Mouse (Mus musculus): ENCODE results near the gene Katnal1.

Gene Katnal1

DNA sequence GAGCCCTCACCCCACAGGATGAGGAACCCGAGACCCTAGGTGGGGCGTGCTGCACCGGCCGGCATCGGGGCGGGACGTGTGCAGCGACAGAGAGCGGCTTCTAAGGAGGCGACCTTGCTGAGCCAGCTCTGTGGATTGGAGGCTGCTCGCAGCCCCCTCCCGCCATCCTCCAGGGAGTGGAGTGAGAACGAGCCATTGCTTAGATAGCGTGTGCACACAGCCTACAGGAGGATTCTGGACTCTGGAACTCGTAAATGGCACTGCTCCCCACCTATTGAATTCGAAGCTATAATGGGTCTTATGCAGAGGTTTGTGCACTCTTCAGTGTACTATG lies at the start of gene Katnal1:
TSS of gene Katnal1 (minus strand) at position 205 of the 334 bp plus-strand sequence.
- no peak for DNase-seq (ENCODE audit: low spot score)

GRCm38 (mm10) chr5:148978458-148979165 lies 49.5 kb upstream of the Katnal1 start:
- no peak for DNase-seq (ENCODE audit: low spot score)

DNA sequence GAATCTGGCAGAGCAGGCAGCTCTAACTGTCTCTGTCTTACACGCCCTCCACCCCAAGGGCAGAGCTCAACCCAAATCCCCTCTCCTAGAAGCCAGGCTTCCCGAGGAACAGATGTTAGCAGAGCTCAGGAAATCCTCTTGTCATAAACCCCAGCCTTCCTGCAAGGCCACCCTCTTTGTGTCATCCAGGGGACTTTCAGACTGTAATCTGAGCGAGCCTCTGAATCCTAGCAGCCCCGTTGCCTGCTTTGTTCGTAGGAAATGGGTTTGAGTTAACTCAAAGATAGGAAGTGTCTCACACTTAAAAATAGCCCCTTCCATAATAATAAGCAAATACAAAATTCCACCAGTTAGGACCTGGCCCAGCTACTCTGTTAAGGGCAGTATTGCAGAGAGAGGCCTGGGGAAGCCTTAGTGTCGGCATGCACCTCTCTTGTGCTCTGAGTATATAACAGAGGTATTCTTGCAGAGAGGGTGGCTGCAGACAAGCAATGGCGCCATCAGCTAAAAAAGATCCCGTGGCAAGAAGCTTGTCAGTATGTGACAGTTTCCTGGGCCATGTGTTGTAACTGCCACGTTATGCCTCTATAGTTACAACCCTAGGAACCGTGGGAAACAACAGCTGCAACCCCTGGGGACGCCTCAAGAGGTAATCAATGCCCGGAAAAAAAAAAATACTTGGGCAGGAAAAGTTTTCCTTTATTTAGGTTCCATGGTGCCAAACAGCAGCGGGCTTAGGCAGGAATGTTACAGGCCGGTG lies 48.8 kb upstream of the Katnal1 start:
- DNase-seq (ENCODE audit: low spot score) = no peak

GRCm38 (mm10) chr5:148976876-148977275 lies 47.8 kb upstream of the Katnal1 start:
- no peak for DNase-seq (ENCODE audit: low spot score)

- no peak for DNase-seq (ENCODE audit: low spot score)
Measured at GRCm38 (mm10) chr5:148975035-148975434, 45.9 kb upstream of the Katnal1 start.

GRCm38 (mm10) chr5:148973019-148973668 lies 44.0 kb upstream of the Katnal1 start:
- no peak for DNase-seq (ENCODE audit: low spot score)

- DNase-seq (ENCODE audit: low spot score) = no peak
Measured at GRCm38 (mm10) chr5:148972167-148972566, 43.0 kb upstream of the Katnal1 start.

- no peak for DNase-seq (ENCODE audit: low spot score)
Measured at GRCm38 (mm10) chr5:148969648-148970047, 40.5 kb upstream of the Katnal1 start.

DNA sequence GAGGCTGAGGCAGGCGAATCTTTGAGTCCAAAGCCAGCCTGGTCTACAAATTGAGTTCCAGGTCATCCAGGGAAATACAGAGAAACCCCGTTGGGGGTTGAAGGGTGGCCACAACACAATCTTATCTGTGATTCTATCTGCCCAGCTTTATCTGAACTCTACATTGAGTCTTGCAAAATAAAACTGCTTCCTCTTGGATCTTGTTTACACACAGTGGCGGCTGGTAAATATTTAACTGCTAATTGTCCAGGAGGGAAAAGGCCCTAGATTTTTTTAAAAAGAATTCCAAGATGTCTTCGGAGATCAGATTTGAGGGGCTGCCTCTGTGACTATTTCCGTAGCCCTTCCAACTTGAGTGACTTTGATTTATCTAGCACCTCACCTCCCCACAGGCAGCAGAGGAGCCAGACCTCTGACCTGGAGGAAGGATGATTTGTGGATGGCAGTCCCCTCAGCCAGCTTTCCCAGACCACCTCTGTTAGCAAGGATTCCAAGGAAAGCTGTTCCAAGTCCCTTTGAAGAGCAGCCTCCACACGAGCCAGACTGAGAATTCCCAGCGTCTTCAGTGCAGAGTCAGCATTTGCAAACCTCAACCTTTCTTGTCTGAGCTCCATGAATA lies 39.9 kb upstream of the Katnal1 start:
- no peak for DNase-seq (ENCODE audit: low spot score)

- no peak for DNase-seq (ENCODE audit: low spot score)
Measured at GRCm38 (mm10) chr5:148968179-148968578, 39.1 kb upstream of the Katnal1 start.

DNA sequence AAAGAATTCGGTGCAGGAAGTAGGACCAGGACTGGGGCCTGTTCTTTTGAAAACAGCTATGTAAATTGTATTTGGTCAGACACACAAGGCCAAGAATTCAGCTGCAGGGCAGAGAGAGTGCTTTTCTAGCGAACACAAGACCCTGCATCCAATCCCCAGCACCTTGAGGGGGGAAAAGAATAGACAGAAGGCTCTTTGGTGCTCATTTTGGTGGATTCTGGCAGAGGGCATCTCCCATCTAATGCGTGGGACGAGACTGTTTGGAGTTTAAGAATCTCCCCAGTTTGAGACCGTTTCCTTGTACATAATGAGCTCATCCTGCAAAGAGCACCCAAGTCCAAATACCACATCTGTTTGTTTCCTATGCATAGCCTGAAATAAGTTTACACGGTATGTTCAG lies 37.3 kb upstream of the Katnal1 start:
- no peak for DNase-seq (ENCODE audit: low spot score)

GRCm38 (mm10) chr5:148965691-148966333 lies 36.7 kb upstream of the Katnal1 start:
- peak; percentile 49 for DNase-seq (ENCODE audit: low spot score)

DNA sequence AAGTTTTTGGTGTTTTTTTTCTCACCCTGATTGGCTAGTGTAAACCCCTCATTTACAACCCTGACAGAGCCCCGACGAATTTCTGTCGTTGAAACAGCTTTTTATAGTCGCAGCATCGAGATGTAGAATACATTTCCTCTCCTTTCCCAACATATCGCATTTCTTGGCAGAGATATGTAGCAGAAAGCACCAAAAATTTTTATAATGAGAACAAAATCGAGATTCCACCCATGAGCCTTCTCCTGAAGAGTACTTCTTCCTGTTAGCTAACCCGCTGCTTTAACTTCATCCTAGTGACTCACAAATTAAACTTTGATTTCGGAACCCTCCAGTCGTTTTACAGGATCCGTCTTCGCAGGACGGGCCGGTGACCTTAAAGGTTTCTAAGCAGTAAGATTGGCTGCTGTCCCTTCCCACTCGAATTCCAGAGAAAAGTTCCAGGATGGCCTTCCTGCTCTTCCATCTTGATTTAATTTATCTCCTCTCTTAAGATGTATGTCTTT lies 36.0 kb upstream of the Katnal1 start:
- DNase-seq (ENCODE audit: low spot score) = no peak

- DNase-seq (ENCODE audit: low spot score) = no peak
Measured at GRCm38 (mm10) chr5:148964251-148964650, 35.1 kb upstream of the Katnal1 start.

- DNase-seq (ENCODE audit: low spot score) = no peak
Measured at GRCm38 (mm10) chr5:148960211-148960610, 31.1 kb upstream of the Katnal1 start.

DNA sequence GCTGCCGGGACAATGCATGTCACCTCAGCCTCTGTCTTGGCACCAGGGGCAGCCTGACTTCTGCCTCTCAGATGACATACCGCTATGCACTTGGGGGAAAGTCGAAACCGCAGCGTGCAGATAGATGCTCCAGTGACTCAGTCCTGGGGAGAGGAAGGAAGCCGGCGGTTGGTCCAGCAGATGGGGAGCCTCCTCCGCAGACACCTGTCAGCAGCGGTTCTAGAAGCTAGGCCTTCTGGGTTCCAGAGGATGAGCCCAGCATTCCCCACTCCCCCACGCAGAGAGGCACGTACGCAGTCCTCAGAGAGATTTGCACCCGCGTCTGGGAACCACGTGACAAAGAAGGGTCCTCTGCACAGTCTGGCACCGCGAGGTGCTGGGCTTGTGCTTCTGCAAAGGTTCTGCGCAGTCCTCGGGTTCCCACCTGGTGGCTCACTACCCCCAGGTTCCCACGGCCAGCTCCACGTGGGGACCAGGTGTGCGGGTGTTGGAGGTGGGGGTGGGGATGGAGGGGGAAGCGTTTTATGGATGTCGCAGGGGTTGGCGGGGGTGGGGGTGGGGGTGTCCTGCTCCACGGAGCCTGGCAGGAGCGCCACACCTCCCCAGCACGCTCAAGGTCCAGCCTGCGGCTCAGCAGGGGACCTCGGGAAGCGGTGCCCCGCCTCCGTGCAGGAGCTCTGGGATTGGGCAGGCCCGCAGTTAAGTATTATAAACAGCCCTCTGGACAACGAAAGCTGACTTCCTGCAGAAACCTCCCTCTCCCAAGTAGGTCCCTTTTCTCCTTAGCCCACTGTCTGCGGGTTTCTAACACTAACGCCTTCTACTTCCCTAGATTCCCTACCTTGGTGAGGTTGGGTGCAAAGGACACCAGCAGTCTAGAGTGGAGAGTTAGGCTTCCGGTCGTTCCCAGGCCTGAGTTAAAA lies 30.2 kb upstream of the Katnal1 start:
- peak; percentile 42 for DNase-seq (ENCODE audit: low spot score)

GRCm38 (mm10) chr5:148958355-148958754 lies 29.2 kb upstream of the Katnal1 start:
- DNase-seq (ENCODE audit: low spot score) = no peak

DNA sequence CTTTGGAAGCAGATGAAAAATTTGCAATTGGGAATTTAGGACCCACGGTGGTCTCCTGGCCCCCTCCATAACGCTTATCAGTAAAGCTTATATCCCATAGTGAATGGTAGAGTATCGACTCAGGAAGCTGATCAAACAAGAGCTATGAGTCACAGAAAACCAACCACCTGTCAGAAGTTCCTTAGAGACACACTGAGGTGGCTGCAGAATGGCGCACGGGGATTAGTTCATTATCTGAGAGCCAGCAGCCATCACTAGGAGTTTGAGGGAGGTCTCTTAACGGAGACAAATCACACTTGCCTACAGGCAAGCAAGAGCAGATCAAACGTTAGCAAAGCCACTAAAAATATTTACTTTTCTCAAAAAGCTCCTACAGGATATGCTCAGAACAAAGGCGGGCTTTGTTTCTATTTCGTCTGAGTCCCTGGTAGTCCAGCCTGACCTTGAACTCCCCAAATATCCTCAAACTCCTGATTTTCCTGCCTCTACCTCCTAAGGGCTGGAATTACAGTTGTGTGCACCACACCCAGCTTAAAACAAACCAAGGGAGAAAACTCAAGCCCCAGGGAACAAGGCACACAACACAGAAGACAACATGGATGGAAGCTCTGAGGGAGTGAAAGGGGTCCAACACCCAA lies 27.9 kb upstream of the Katnal1 start:
- DNase-seq (ENCODE audit: low spot score) = no peak

GRCm38 (mm10) chr5:148956091-148956490 lies 27.0 kb upstream of the Katnal1 start:
- DNase-seq (ENCODE audit: low spot score) = no peak

DNA sequence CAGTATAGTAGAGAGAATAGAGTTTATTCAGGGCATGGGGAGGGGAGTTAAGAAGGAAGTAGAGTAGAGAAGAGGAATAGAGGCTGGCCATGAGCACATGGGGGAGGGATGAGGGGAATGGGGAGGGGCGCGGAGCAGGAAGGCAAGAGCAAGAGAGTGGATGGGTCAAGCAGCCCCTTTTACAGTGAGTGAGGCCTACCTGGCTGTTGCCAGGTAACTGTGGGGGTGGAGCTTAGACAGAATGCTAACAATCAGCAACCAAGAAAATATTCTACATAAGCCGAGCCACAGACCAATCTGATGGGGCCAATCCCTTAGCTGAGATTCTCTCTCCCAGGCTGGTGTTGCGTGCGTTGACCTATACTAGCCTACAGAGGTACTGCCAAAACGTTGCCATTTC lies 26.5 kb upstream of the Katnal1 start:
- no peak for DNase-seq (ENCODE audit: low spot score)

Data from testis, postnatal 14 days (tissue).